Mouse (Mus musculus) bone marrow macrophage, adult 2 months (primary cell): Measurements from ENCODE around the gene Olfr825.

Source experiments
- CTCF ChIP-seq: IDR thresholded peaks from 2 replicates; pipeline ENCODE4 v1.5.1; 2012; ENCODE audit warnings: low read depth, mild to moderate bottlenecking, low read length, moderate library complexity
- POLR2A ChIP-seq: IDR thresholded peaks from 2 replicates; pipeline ENCODE4 v1.6.1; 2012; ENCODE audit warnings: mild to moderate bottlenecking, low read depth, low read length, borderline replicate concordance

DNA sequence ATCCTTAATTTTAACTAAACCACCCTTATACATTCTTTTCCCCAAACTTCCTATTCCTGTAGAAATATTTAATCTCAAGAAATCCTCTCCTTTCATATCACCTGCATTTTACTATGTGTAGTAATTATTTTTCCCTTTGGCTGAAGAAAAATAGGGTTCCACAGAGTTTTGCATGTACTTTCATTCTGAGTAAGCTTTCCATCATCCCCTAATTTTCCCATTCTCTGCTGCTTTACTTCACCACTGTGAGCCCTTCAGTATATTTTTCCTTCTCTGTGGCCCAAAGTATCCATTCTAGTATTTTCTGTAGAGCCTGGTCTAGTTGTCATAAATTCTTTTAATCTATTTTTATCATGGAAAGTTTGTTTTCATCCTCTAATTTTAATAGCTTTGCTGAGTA is 31.8 kb downstream of the Olfr825 start:
- no peak for TF ChIP-seq POLR2A
- TF ChIP-seq CTCF = no peak
